ENCODE assay signal across 16 mouse cellular contexts in the genomic region with DNA sequence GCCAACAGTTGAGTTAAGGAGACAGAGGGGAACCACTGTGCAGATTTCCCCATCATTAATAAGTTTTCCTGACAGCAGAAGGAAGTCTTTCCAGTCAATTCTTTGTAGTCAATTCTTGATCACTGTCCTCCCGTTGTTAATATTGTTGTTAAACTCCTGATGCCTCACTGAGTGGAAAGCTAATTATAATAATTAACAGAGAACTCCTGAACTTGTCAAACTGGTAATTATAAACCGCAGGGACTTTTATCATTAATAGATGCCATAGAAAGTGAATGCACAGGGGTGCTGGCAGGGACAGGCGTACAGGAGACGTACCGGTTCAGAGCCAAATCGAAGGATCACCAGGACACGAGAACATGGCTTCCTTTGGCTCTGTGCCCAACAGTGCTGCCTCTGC.
"Had no signal": no experiment of that assay in that cellular context is flagged by ENCODE, and none has a peak within 500 bp of the region (broad histone marks: within the 10 kb centered on the region; RNA-seq: fewer than 3 reads in every experiment).

No protein-coding gene starts in this region.

- H3K27me3 ChIP-seq: kidney, embryonic 15.5 days; liver, embryonic 13.5 days; midbrain, embryonic 12.5 days; midbrain, embryonic 15.5 days; neural tube, embryonic 12.5 days; neural tube, embryonic 15.5 days had no signal

- H3K27ac ChIP-seq: kidney, embryonic 15.5 days; liver, embryonic 13.5 days; midbrain, embryonic 12.5 days; midbrain, embryonic 15.5 days; neural tube, embryonic 12.5 days; neural tube, embryonic 15.5 days; stomach, postnatal 0 days had no signal

- H3K4me1 ChIP-seq: kidney, embryonic 15.5 days; liver, embryonic 13.5 days; midbrain, embryonic 12.5 days; midbrain, embryonic 15.5 days; neural tube, embryonic 12.5 days; neural tube, embryonic 15.5 days had no signal

- H3K36me3 ChIP-seq: kidney, embryonic 15.5 days; liver, embryonic 13.5 days; midbrain, embryonic 12.5 days; midbrain, embryonic 15.5 days; neural tube, embryonic 12.5 days; neural tube, embryonic 15.5 days had no signal

- H3K4me3 ChIP-seq: kidney, embryonic 15.5 days; liver, embryonic 13.5 days; midbrain, embryonic 12.5 days; midbrain, embryonic 15.5 days; neural tube, embryonic 12.5 days; neural tube, embryonic 15.5 days had no signal

- H3K4me2 ChIP-seq: kidney, embryonic 15.5 days; liver, embryonic 13.5 days; midbrain, embryonic 12.5 days; midbrain, embryonic 15.5 days; neural tube, embryonic 12.5 days; neural tube, embryonic 15.5 days had no signal

- H3K9ac ChIP-seq: kidney, embryonic 15.5 days; liver, embryonic 13.5 days; midbrain, embryonic 12.5 days; midbrain, embryonic 15.5 days; neural tube, embryonic 12.5 days; neural tube, embryonic 15.5 days had no signal

- DNase-seq: kidney, adult 18-20 months; kidney, postnatal 14 days; liver, embryonic 13.5 days; lung, adult 2 months; lung, postnatal 14 days; lung, postnatal 4 days; right cerebral cortex, postnatal 4 days; thymus, adult 2 months; thymus, postnatal 14 days; thymus, postnatal 4 days had no signal

- ATAC-seq: midbrain, embryonic 15.5 days had no signal

- H3K9me3 ChIP-seq: kidney, embryonic 15.5 days; liver, embryonic 13.5 days; midbrain, embryonic 12.5 days; midbrain, embryonic 15.5 days; neural tube, embryonic 12.5 days; neural tube, embryonic 15.5 days had no signal
